Mouse (Mus musculus) heart, postnatal 36 days (tissue): ENCODE measurements at regions not wholly inside any gene's neighbourhood (a gene's known extent, or its start where the extent isn't known, plus 50 kb on each side); places are given as distances from the start of the nearest gene placed in this dataset.

Experiments
- DNase-seq, 2 experiments: peaks; one replicate each; pipeline ENCODE4 v3.0.0; 2021 to 2022
- intact Hi-C: fragments of 180-260 bp; cut with DNase I; formaldehyde crosslinking; loops from one replicate; pipeline ENCODE4 v1.15.1; 2025

- intact Hi-C loops = no loop called here
- DNase-seq = no peak
Observed at GRCm38 (mm10) chr12:106128944-106129724, 119.1 kb downstream of the Vrk1 start.

GRCm38 (mm10) chr12:106130071-106130676, 120.1 kb downstream of the Vrk1 start:
- intact Hi-C loops = no loop called here
- DNase-seq = no peak

GRCm38 (mm10) chr12:106132715-106133114, 122.7 kb downstream of the Vrk1 start:
- no peak for DNase-seq
- intact Hi-C loops = no loop called here

GRCm38 (mm10) chr12:106138466-106138865, 128.4 kb downstream of the Vrk1 start:
- DNase-seq = no peak
- intact Hi-C loops = no loop called here

- intact Hi-C loops = no loop called here
Observed at GRCm38 (mm10) chr12:106139491-106139890, 129.5 kb downstream of the Vrk1 start.

GRCm38 (mm10) chr12:106139927-106140326, 129.9 kb downstream of the Vrk1 start:
- DNase-seq = no peak
- intact Hi-C loops = no loop called here

More at GRCm38 (mm10) chr12:106139491-106139890, 129.5 kb downstream of the Vrk1 start:
- DNase-seq = no peak

GRCm38 (mm10) chr12:106140671-106141070, 130.6 kb downstream of the Vrk1 start:
- DNase-seq = no peak
- intact Hi-C loops = no loop called here

- intact Hi-C loops = no loop called here
- no peak for DNase-seq
Observed at GRCm38 (mm10) chr12:106143548-106143947, 133.5 kb downstream of the Vrk1 start.

- DNase-seq = no peak
- intact Hi-C loops = no loop called here
Observed at GRCm38 (mm10) chr12:106156837-106157236, 146.8 kb downstream of the Vrk1 start.

GRCm38 (mm10) chr12:106157827-106158226, 147.8 kb downstream of the Vrk1 start:
- no peak for DNase-seq
- intact Hi-C loops = no loop called here

- intact Hi-C loops = no loop called here
- DNase-seq = peak in 1 of 2 experiments; percentile 4
Observed at GRCm38 (mm10) chr12:106158620-106159019, 148.6 kb downstream of the Vrk1 start.

GRCm38 (mm10) chr12:106171301-106171700, 161.3 kb downstream of the Vrk1 start:
- no peak for DNase-seq
- intact Hi-C loops = no loop called here

GRCm38 (mm10) chr12:106173211-106173610, 163.2 kb downstream of the Vrk1 start:
- DNase-seq = no peak
- intact Hi-C loops = no loop called here

- no peak for DNase-seq
- intact Hi-C loops = no loop called here
Observed at GRCm38 (mm10) chr12:106174070-106174980, 164.3 kb downstream of the Vrk1 start.

- intact Hi-C loops = no loop called here
- no peak for DNase-seq
Observed at GRCm38 (mm10) chr12:106174981-106175700, 165.1 kb downstream of the Vrk1 start.

GRCm38 (mm10) chr12:106177302-106177701, 167.3 kb downstream of the Vrk1 start:
- DNase-seq = no peak
- intact Hi-C loops = no loop called here

- DNase-seq = no peak
- intact Hi-C loops = no loop called here
Observed at GRCm38 (mm10) chr12:106177861-106178260, 167.8 kb downstream of the Vrk1 start.

GRCm38 (mm10) chr12:106178688-106179205, 168.7 kb downstream of the Vrk1 start:
- intact Hi-C loops = no loop called here
- DNase-seq = no peak

GRCm38 (mm10) chr12:106182923-106183322, 172.9 kb downstream of the Vrk1 start:
- DNase-seq = no peak
- intact Hi-C loops = no loop called here

GRCm38 (mm10) chr12:106183973-106184372, 173.9 kb downstream of the Vrk1 start:
- DNase-seq = no peak
- intact Hi-C loops = no loop called here
